Comparison of ENCODE assay signal across 8 mouse cellular contexts in genomic region chr5:92434571-92434985, GRCm38 (mm10). TPM values are rescaled to one million over a fixed set of nuclear protein-coding genes. Genes with fewer than 3 reads are reported as not detected.
DNase-seq lines count a peak whose midpoint lies in the region; ATAC-seq lines count a peak whose summit lies in the region.

No protein-coding gene starts in this region.

- H3K27me3 ChIP-seq in hindbrain, embryonic 16.5 days (replicated peaks; ENCODE audit: control insufficient read depth, insufficient read depth, low read length), result no peaks in the 10 kb centered on the region

- H3K36me3 ChIP-seq in hindbrain, embryonic 16.5 days (ENCODE audit: control insufficient read depth, insufficient read depth, low read length), result 0 out of 2 replicates have a peak, but pooled peaks cover 3% of the 10 kb centered on the region

- H3K9ac ChIP-seq in hindbrain, embryonic 16.5 days (ENCODE audit: low read depth, low read length), result peak overlapping the region; percentile 92

- no peak for ATAC-seq in hindbrain, embryonic 16.5 days
- peak; percentile 23 for ATAC-seq in megakaryocyte progenitor cell, adult 5-6 weeks (replicated peaks; ENCODE audit: poor library complexity)

- peak; percentile 57 for DNase-seq in embryo, embryonic 10 days (ENCODE audit: low spot score)
- no peak for DNase-seq in embryo, embryonic 9.5 days (ENCODE audit: extremely low spot score)
- peak; percentile 5 for DNase-seq in thymus, postnatal 0 days (ENCODE audit: low spot score)
- DNase-seq in thymus, postnatal 25 days, result no peak
- DNase-seq in layer of hippocampus, adult 11-12 months (ENCODE audit: low spot score), result no peak
- no peak for DNase-seq in spleen, adult 18-20 months

- peaks cover 12% of the 10 kb centered on the region for H3K4me1 ChIP-seq in hindbrain, embryonic 16.5 days (ENCODE audit: control insufficient read depth, insufficient read depth, low read depth, low read length)

- H3K4me3 ChIP-seq in hindbrain, embryonic 16.5 days (ENCODE audit: low read length), result peak overlapping the region; percentile 64

- H3K27ac ChIP-seq in hindbrain, embryonic 16.5 days (ENCODE audit: low read depth, low read length), result peak overlapping the region; percentile 82

- no peaks in the 10 kb centered on the region for H3K9me3 ChIP-seq in hindbrain, embryonic 16.5 days (ENCODE audit: control insufficient read depth, low read length)

- H3K4me2 ChIP-seq in hindbrain, embryonic 16.5 days (ENCODE audit: low read length), result peak overlapping the region; percentile 91

- 0% methylated on average over 12 of the region's 39 CpGs for WGBS in hindbrain, embryonic 16.5 days

RNA-seq across cellular contexts. Expression of gene Nup54, which starts 0.4 kb away (rescaled TPM):
- polyA plus RNA-seq in thymus, postnatal 0 days (2015; fragmentation: Nextera tagmentation; extraction: Ambion mirVana), result 44.2 and 44.6 TPM in 2 replicates
- 56.4 and 58.3 TPM in 2 replicates for polyA plus RNA-seq in hindbrain, embryonic 16.5 days (2015; fragmentation: Nextera tagmentation; extraction: Ambion mirVana)
- total RNA-seq in megakaryocyte progenitor cell, adult 5-6 weeks (2015), result 78.1 and 96.0 TPM in 2 replicates
- total RNA-seq in megakaryocyte progenitor cell, adult 5-6 weeks (2017), result 75.8 and 82.2 TPM in 2 replicates

Comparison
In these comparisons a context has a peak if more than half of its experiments do, and no peak if none do; other contexts are left out.
1. DNase-seq: peak in embryo, embryonic 10 days (single experiment) and thymus, postnatal 0 days (single experiment); none in embryo, embryonic 9.5 days (single experiment), thymus, postnatal 25 days (single experiment), layer of hippocampus, adult 11-12 months (single experiment) and spleen, adult 18-20 months (0 of 2).